Mouse (Mus musculus) cortical plate, adult 2 months (tissue): Measurements from ENCODE around the gene Rarg. TPM values are rescaled to one million over a fixed set of nuclear protein-coding genes. Genes with fewer than 3 reads are reported as not detected.
A peak's percentile ranks its signal among the peaks of the same experiment; 100 is the strongest.

ENCODE experiments used
- H3K27ac ChIP-seq: fragments of 200-500 bp; 2 replicates; pipeline ENCODE4 v1.5.1; 2012; ENCODE audit warnings: low read length, control low read depth, inconsistent platforms; ENCODE audit not compliant: insufficient read depth
- H3K4me1 ChIP-seq: fragments of 200-500 bp; 2 replicates; pipeline ENCODE4 v1.6.1; 2011; ENCODE audit warnings: low read length; ENCODE audit not compliant: control insufficient read depth, insufficient read depth
- H3K4me3 ChIP-seq: fragments of 200-500 bp; 2 replicates; pipeline ENCODE4 v1.5.1; 2011; ENCODE audit warnings: mild to moderate bottlenecking, low read length, control low read depth; ENCODE audit not compliant: insufficient read depth
- CTCF ChIP-seq: fragments of 200-500 bp; IDR thresholded peaks from 2 replicates; pipeline ENCODE4 v1.5.1; 2011; ENCODE audit warnings: mild to moderate bottlenecking, control low read depth, low read length; ENCODE audit not compliant: insufficient read depth; ENCODE audit errors: extremely low read depth
- POLR2A ChIP-seq: fragments of 200-500 bp; IDR thresholded peaks from 2 replicates; pipeline ENCODE4 v1.6.1; 2011; ENCODE audit warnings: mild to moderate bottlenecking, low read length, control low read depth; ENCODE audit not compliant: insufficient read depth; ENCODE audit errors: extremely low read depth
- polyA plus RNA-seq: library from polyadenylated mRNA; depleted of rRNA; stranded (reverse); fragments of >200 nt; gene quantifications from 2 replicates; pipeline ENCODE4 v1.2.3, GENCODE M21; 2012

Gene Rarg
- polyA plus RNA-seq, 1 experiment: 12.3 TPM

DNA sequence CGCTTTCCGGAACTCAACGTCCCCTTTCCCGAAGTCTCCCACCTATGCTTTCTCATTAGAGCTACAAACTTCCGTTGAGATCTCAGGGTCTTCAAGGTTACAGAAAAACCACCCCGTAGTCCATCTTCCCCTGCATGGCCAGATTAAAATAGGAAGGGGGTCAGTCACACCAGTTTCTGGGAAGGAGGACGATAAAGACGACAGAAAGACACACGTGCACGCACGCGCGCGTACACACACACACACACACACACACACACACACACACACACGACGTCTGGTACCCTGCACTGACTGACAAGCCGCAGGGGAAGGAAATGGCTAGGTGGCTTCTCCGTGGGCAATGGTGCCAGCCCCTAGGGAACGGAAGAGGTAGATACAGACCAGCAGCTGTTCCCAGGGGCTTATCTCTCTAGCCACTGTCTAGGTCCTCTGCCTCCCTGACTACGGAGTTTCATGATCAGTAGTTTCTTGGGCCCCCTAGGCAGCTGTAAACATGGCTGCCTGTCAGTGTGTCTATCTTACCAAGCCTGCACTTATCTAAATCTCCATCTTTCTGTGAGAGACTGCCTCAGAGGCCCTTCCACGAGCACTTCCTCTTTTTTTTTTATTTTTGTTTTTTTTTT lies 32.2 kb downstream of the Rarg start:
- no peak overlapping the region for H3K27ac ChIP-seq
- no peak for TF ChIP-seq CTCF
- no peak for TF ChIP-seq POLR2A
- 0 out of 2 replicates have a peak, but pooled peaks cover 2% of the 10 kb centered on the region for H3K4me1 ChIP-seq
- peak overlapping the region; percentile 27; the same call in 1 of the 2 replicates for H3K4me3 ChIP-seq

DNA sequence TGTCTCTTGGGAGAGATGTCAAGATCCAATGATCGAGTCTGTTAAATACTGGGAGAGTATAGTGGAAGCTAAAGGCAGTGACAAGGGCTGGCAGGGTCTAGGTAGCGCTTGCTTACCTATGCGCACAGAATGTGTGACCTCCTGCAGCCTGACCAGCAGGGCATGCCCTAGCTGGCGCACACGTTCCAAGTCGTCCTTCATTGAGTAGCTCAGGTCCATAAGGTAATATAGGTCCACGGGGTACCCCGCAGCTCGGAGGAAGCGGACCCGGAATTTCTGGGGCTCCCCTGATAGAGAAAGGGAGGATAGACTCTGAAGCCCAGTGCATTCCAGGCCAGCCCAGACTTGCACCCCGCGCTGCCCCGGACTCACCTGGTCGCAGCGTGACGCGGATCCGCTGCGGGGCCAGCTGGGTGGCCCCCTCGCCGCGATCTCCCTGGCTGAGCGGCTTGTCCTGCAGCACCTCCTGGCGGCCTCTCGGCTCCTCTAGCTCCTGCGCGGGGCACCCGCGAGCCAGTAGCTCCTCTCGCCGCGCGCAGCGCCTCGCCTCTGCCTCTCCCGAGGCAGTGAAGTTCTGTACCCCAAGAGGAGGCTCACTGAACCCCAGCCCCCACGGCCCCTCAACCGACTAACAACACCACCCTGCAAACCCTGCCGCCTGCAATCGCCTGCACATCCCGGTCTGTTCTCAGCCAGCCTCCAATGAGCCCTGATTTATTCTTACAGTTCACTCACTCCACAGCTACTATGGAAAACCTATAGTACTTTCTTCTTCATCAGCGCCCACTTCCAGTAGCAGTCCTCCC lies 32.9 kb downstream of the Rarg start:
- Histone ChIP-seq H3K4me1 (0 out of 2 replicates have a peak, but pooled peaks cover 2% of the 10 kb centered on the region), H3K27ac (no peak overlapping the region), H3K4me3 (peak overlapping the region; percentile 27)
- TF ChIP-seq CTCF: peak; percentile 51
- TF ChIP-seq POLR2A: no peak

DNA sequence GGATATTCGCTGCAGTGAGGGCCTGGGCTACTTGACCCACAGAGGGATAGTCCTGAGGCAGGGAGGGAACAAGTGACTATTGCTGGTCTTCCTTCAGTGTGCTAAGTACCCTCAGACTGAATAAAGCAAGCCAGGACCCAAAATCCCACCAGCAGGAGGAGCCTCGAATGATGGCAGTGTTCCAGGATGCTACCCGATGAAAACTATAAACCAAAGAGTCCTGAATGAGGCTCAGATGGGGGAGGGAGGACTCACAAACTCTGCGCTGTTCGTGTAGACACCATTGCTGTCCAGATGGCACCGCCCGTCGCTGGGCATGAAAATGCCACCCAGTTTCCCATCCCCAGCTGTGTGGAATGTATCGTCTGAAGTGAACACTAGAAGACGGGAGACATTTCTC lies 34.9 kb downstream of the Rarg start:
- H3K4me3 ChIP-seq: no peak overlapping the region
- H3K4me1 ChIP-seq: 0 out of 2 replicates have a peak, but pooled peaks cover 2% of the 10 kb centered on the region
- TF ChIP-seq POLR2A: no peak
- no peak for TF ChIP-seq CTCF
- no peak overlapping the region for H3K27ac ChIP-seq

DNA sequence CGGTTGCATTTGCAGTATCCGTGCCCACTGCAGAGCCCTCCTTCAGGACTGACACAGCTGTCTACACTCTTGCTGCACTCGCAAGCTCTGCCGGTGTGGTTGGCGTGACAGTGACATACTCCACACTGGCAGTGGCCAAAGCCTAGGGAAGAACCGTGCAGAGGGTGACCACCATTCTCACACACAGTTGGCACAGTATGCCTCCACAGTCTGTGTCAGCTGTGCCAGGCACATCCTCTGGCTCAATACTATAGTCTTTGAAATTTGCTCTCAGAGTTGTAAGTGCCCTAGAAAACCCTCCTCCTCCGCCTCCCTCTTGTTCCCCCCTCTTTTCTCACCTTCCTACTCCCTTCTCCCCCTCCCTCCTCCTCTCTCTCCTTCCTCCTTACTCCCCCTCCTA lies 40.0 kb downstream of the Rarg start:
- no peak overlapping the region for H3K27ac ChIP-seq
- no peak overlapping the region for H3K4me3 ChIP-seq
- no peak for TF ChIP-seq POLR2A
- no peak for TF ChIP-seq CTCF
- H3K4me1 ChIP-seq: 0 out of 2 replicates have a peak, but pooled peaks cover under 1% of the 10 kb centered on the region

DNA sequence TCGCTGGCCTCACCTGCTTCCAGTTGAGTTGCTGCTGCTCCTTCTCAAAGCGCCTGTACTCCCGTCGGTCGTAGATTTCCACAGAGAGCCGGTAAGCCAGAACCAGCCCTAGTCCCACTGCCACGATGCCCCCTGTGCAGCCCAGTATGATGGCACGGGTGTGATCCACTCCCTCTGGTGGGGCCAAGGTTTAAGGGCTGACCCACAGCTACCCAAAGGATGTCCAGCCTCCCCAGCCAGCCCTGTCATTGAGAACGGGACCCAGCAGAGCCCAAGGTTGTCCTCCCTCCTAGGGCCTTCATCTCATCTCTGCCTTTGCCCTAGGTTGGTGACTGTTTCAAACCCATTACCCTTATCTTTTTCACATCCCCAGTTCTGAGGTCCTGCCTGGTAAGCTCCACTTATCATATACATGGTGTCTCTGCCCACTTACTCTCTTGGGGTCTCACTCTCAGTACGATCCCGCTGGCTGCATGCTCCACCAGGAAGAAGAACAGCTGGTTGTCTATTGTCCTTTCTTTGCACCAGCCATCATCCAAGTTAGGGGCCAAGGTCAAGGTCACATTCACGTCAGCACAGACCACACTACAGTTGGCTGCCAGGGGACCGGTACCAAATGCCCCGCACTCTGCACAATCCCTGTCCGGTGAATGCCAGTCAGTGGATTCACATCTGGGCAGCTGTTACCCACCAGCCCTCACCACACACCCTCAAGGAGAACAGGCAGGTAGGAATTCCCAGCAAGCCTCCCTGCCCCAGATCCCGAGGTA lies 40.7 kb downstream of the Rarg start:
- H3K4me3 ChIP-seq: no peak overlapping the region
- no peak overlapping the region for H3K27ac ChIP-seq
- no peak for TF ChIP-seq POLR2A
- TF ChIP-seq CTCF: no peak
- H3K4me1 ChIP-seq: no peaks in the 10 kb centered on the region

DNA sequence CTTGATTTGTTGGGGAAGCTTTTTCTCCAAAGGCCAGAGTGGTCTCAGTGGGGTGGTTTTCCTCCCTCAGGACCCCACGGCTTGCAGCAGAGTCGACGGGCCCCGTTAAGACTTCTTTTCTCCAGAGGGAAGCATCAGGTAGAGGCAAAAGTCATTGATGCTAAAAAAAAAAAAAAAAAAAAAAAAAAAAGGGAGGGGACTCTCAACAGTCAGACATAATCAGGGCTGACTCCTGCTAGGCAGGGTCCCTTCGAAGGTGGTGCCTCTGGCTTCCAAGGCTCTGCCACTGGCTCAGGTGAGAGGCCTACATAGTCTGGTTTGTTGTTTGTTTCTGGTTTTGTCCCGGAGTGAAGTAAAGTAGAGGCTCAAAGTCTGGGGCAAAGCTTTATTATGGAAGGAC lies 41.7 kb downstream of the Rarg start:
- TF ChIP-seq CTCF: no peak
- no peak for TF ChIP-seq POLR2A
- no peak overlapping the region for H3K27ac ChIP-seq

DNA sequence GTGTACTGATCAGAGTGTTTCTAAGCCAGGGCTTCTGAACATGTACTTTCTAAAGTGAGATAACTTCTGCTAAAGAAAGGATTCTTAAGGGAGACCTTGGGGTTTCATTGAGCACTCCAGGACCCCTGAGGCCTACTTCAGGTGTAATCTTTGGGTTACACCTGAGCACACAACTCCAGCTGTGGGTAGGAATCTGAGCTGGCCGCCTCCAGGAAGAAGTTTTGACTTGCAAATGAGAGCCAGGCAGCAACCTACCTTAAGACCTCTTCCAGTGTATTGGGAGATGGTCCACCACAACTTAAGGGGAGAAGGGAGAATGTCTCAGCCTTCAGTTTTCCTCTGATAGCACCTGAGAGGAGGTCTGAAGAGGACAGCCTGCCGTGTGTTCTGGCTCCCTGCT lies 43.2 kb downstream of the Rarg start:
- H3K4me3 ChIP-seq: no peak overlapping the region
- no peak overlapping the region for H3K27ac ChIP-seq
- no peaks in the 10 kb centered on the region for H3K4me1 ChIP-seq
- TF ChIP-seq POLR2A (no peak), CTCF (no peak)

More for the DNA sequence above, 41.7 kb downstream of the Rarg start:
- H3K4me3 ChIP-seq: no peak overlapping the region
- H3K4me1 ChIP-seq: no peaks in the 10 kb centered on the region

DNA sequence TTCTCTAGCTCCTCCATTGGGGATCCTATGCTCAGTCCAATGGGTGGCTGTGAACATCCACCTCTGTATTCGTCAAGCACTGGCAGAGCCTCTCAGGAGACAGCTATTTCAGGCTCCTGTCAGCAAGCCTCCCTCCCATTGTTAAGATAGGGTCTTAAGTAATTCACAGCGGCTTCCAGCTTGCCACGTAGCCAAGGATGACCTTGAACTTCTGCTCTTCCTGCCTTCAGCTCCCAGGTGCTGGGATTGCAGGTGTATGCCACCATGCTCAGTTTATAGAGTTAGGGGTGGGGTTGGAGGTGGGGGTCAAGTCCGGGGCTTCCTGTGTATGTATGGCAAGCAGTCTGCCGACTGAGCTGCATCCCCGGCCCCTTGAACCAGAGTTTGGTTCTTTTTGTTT lies 45.4 kb downstream of the Rarg start:
- no peak overlapping the region for H3K4me3 ChIP-seq
- peaks cover 3% of the 10 kb centered on the region; the same call in 1 of the 2 replicates for H3K4me1 ChIP-seq
- TF ChIP-seq POLR2A: no peak
- no peak for TF ChIP-seq CTCF
- no peak overlapping the region for H3K27ac ChIP-seq

DNA sequence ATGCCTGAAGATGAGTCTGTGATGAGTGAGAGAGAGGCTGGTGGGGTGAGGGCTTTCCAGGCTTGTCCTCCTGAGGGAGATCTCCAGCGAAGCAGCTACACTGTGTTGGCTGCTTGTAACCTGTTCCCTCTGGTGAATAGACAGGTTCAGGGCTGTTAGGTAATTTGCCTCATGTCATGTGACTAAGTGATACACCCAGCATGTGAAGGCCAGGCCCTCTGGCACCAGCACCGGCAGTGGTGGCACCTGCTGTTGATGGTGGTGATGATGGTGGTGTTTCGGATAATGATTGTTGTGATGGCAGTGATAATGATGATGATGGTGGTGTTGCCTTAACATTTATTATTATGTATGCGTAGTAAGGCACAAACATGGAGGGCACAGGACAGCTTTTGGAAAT lies 46.5 kb downstream of the Rarg start:
- Histone ChIP-seq H3K27ac (no peak overlapping the region), H3K4me3 (no peak overlapping the region), H3K4me1 (peaks cover 6% of the 10 kb centered on the region; the same call in 1 of the 2 replicates)
- TF ChIP-seq POLR2A (no peak), CTCF (no peak)
